Mouse (Mus musculus) limb, embryonic 14.5 days (tissue): ENCODE data around the gene Taok2. TPM values are rescaled to one million over a fixed set of nuclear protein-coding genes. Genes with fewer than 3 reads are reported as not detected.

ENCODE experiments used
- ATAC-seq: fragments of 200-750 bp; cut with Nextera tagmentation; 2 replicates; pipeline ENCODE4 v1.8.0; 2017; ENCODE audit warnings: low read depth, moderate number of reproducible peaks, moderate TSS enrichment; ENCODE audit not compliant: low FRiP score
- DNase-seq: peaks from one replicate; pipeline ENCODE4 v3.0.0-alpha.2; 2015; ENCODE audit warnings: low spot score
- H3K27ac ChIP-seq: fragments of 300-500 bp; sonication (generic); replicated peaks from 2 replicates; pipeline ENCODE4 v1.5.1; 2014; ENCODE audit warnings: low read depth, mild to moderate bottlenecking, low read length, moderate library complexity, mixed read lengths
- H3K27me3 ChIP-seq: fragments of 300-500 bp; sonication (generic); 2 replicates; pipeline ENCODE4 v1.6.1; 2014; ENCODE audit warnings: low read length, mixed read lengths; ENCODE audit not compliant: control insufficient read depth, insufficient read depth
- H3K36me3 ChIP-seq: fragments of 300-500 bp; sonication (generic); 2 replicates; pipeline ENCODE4 v1.6.1; 2014; ENCODE audit warnings: mild to moderate bottlenecking, low read length, moderate library complexity, mixed read lengths; ENCODE audit not compliant: control insufficient read depth, insufficient read depth
- H3K4me1 ChIP-seq: fragments of 300-500 bp; sonication (generic); 2 replicates; pipeline ENCODE4 v1.6.1; 2014; ENCODE audit warnings: antibody characterized with exemption, low read length, mixed read lengths; ENCODE audit not compliant: control insufficient read depth, insufficient read depth
- H3K4me2 ChIP-seq: fragments of 300-500 bp; sonication (generic); replicated peaks from 2 replicates; pipeline ENCODE4 v1.6.1; 2014; ENCODE audit warnings: low read depth, mild to moderate bottlenecking, low read length, moderate library complexity; ENCODE audit not compliant: severe bottlenecking
- H3K4me3 ChIP-seq: fragments of 300-500 bp; sonication (generic); replicated peaks from 2 replicates; pipeline ENCODE4 v1.5.1; 2014; ENCODE audit warnings: low read length
- H3K9ac ChIP-seq: fragments of 300-500 bp; sonication (generic); 2 replicates; pipeline ENCODE4 v1.6.1; 2014; ENCODE audit warnings: mild to moderate bottlenecking, low read depth, low read length, moderate library complexity; ENCODE audit not compliant: severe bottlenecking
- H3K9me3 ChIP-seq: fragments of 300-500 bp; sonication (generic); 2 replicates; pipeline ENCODE4 v1.6.1; 2016; ENCODE audit warnings: low read length; ENCODE audit not compliant: control insufficient read depth
- POLR2A ChIP-seq: fragments of 200-500 bp; IDR thresholded peaks from 2 replicates; pipeline ENCODE4 v1.8.0; 2012; ENCODE audit warnings: inconsistent platforms, mild to moderate bottlenecking, moderate library complexity, borderline replicate concordance; ENCODE audit not compliant: insufficient read depth, insufficient read length; ENCODE audit errors: extremely low read depth
- WGBS: fragments of 180-500 bp; shearing (Covaris S2); extraction: QIAGEN DNeasy Blood & Tissue Kit; methylation state at CpG from one replicate; pipeline ENCODE4 v1.1.7; 2014; 5-methylcytosine and 5-hydroxymethylcytosine counted together
- polyA plus RNA-seq, 2 experiments: library from polyadenylated mRNA; depleted of rRNA in 1 of 2; stranded (reverse) in 1 of 2; unstranded in 1 of 2; fragments of >200 nt; fragmentation: Nextera tagmentation in 1 of 2; extraction: Ambion mirVana in 1 of 2; gene quantifications; 2 replicates each; pipeline versions ENCODE4 v1.2.1 to v1.2.3; 2012 to 2014

The Taok2 gene
- polyA plus RNA-seq, 2 experiments = 28.5 to 106 TPM

GRCm38 (mm10) chr7:126815726-126816222 is 68.7 kb downstream of the Taok2 start:
- no peaks in the 10 kb centered on the region for H3K4me1 ChIP-seq
- no peak for DNase-seq
- H3K4me3 ChIP-seq = no peak overlapping the region
- H3K9ac ChIP-seq = no peak overlapping the region
- no peak overlapping the region for H3K4me2 ChIP-seq
- 64% methylated on average over 8 of the region's 8 CpGs for WGBS
- H3K36me3 ChIP-seq = no peaks in the 10 kb centered on the region
- no peaks in the 10 kb centered on the region for H3K9me3 ChIP-seq
- no peaks in the 10 kb centered on the region for H3K27me3 ChIP-seq
- no peak overlapping the region for H3K27ac ChIP-seq
- ATAC-seq = no peak
- no peak for TF ChIP-seq POLR2A

Other genes with a start within 250 kb of the Taok2 start
Only the 30 nearest of the 31 such genes appear.
- 49.8 and 61.6 TPM in 2 replicates for gene Sgf29, start 235.4 kb downstream of the Taok2 start, polyA plus RNA-seq (2012; rRNA removed)
- 56.0 and 64.2 TPM in 2 replicates for gene Sgf29, start 235.4 kb downstream of the Taok2 start, polyA plus RNA-seq (2014; fragmentation: Nextera tagmentation; extraction: Ambion mirVana)
- gene Sult1a1, start 208.3 kb downstream of the Taok2 start, polyA plus RNA-seq (2012; rRNA removed) = 6.9 and 7.0 TPM in 2 replicates
- gene Sult1a1, start 208.3 kb downstream of the Taok2 start, polyA plus RNA-seq (2014; fragmentation: Nextera tagmentation; extraction: Ambion mirVana) = 10.3 TPM in 2 replicates
- 37.3 and 50.4 TPM in 2 replicates for gene Bola2, start 189.3 kb downstream of the Taok2 start, polyA plus RNA-seq (2012; rRNA removed)
- 121 and 122 TPM in 2 replicates for gene Bola2, start 189.3 kb downstream of the Taok2 start, polyA plus RNA-seq (2014; fragmentation: Nextera tagmentation; extraction: Ambion mirVana)
- gene Slx1b, start 188.9 kb downstream of the Taok2 start, polyA plus RNA-seq (2012; rRNA removed) = 33.2 and 44.0 TPM in 2 replicates
- 8.6 and 9.9 TPM in 2 replicates for gene Slx1b, start 188.9 kb downstream of the Taok2 start, polyA plus RNA-seq (2014; fragmentation: Nextera tagmentation; extraction: Ambion mirVana)
- gene Coro1a, start 176.9 kb downstream of the Taok2 start, polyA plus RNA-seq (2012; rRNA removed) = 33.4 and 45.7 TPM in 2 replicates
- 43.0 and 45.0 TPM in 2 replicates for gene Coro1a, start 176.9 kb downstream of the Taok2 start, polyA plus RNA-seq (2014; fragmentation: Nextera tagmentation; extraction: Ambion mirVana)
- 134 and 151 TPM in 2 replicates for gene Mapk3, start 125.1 kb downstream of the Taok2 start, polyA plus RNA-seq (2012; rRNA removed)
- gene Mapk3, start 125.1 kb downstream of the Taok2 start, polyA plus RNA-seq (2014; fragmentation: Nextera tagmentation; extraction: Ambion mirVana) = 51.0 and 52.4 TPM in 2 replicates
- 13.6 and 15.0 TPM in 2 replicates for gene Gdpd3, start 118.4 kb downstream of the Taok2 start, polyA plus RNA-seq (2012; rRNA removed)
- gene Gdpd3, start 118.4 kb downstream of the Taok2 start, polyA plus RNA-seq (2014; fragmentation: Nextera tagmentation; extraction: Ambion mirVana) = 3.2 and 4.3 TPM in 2 replicates
- gene Ypel3, start 107.7 kb downstream of the Taok2 start, polyA plus RNA-seq (2012; rRNA removed) = 144 and 202 TPM in 2 replicates
- gene Ypel3, start 107.7 kb downstream of the Taok2 start, polyA plus RNA-seq (2014; fragmentation: Nextera tagmentation; extraction: Ambion mirVana) = 131 and 151 TPM in 2 replicates
- gene Tbx6, start 103.2 kb downstream of the Taok2 start, polyA plus RNA-seq (2012; rRNA removed) = 2.0 and 2.7 TPM in 2 replicates
- gene Tbx6, start 103.2 kb downstream of the Taok2 start, polyA plus RNA-seq (2014; fragmentation: Nextera tagmentation; extraction: Ambion mirVana) = 0.29 and 0.41 TPM in 2 replicates
- 238 and 252 TPM in 2 replicates for gene Ppp4c, start 92.2 kb downstream of the Taok2 start, polyA plus RNA-seq (2012; rRNA removed)
- gene Ppp4c, start 92.2 kb downstream of the Taok2 start, polyA plus RNA-seq (2014; fragmentation: Nextera tagmentation; extraction: Ambion mirVana) = 268 and 269 TPM in 2 replicates
- gene Fam57b, start 87.0 kb downstream of the Taok2 start, polyA plus RNA-seq (2012; rRNA removed) = 1.6 and 2.0 TPM in 2 replicates
- 0.21 and 0.44 TPM in 2 replicates for gene Fam57b, start 87.0 kb downstream of the Taok2 start, polyA plus RNA-seq (2014; fragmentation: Nextera tagmentation; extraction: Ambion mirVana)
- gene 4930451I11Rik, start 53.1 kb downstream of the Taok2 start, polyA plus RNA-seq (2012; rRNA removed) = not detected in 2 replicates
- not detected in 2 replicates for gene 4930451I11Rik, start 53.1 kb downstream of the Taok2 start, polyA plus RNA-seq (2014; fragmentation: Nextera tagmentation; extraction: Ambion mirVana)
- 1.3 and 2.8 TPM in 2 replicates for gene Doc2a, start 37.3 kb downstream of the Taok2 start, polyA plus RNA-seq (2012; rRNA removed)
- gene Doc2a, start 37.3 kb downstream of the Taok2 start, polyA plus RNA-seq (2014; fragmentation: Nextera tagmentation; extraction: Ambion mirVana) = 0.76 and 0.92 TPM in 2 replicates
- 55.1 and 120 TPM in 2 replicates for gene Hirip3, start 22.7 kb downstream of the Taok2 start, polyA plus RNA-seq (2012; rRNA removed)
- 15.2 and 16.1 TPM in 2 replicates for gene Hirip3, start 22.7 kb downstream of the Taok2 start, polyA plus RNA-seq (2014; fragmentation: Nextera tagmentation; extraction: Ambion mirVana)
- gene Ino80e, start 22.3 kb downstream of the Taok2 start, polyA plus RNA-seq (2012; rRNA removed) = 84.3 and 89.8 TPM in 2 replicates
- 86.7 TPM in 2 replicates for gene Ino80e, start 22.3 kb downstream of the Taok2 start, polyA plus RNA-seq (2014; fragmentation: Nextera tagmentation; extraction: Ambion mirVana)
- 33.2 and 41.6 TPM in 2 replicates for gene Tmem219, start 38.2 kb upstream of the Taok2 start, polyA plus RNA-seq (2012; rRNA removed)
- 31.0 and 33.8 TPM in 2 replicates for gene Tmem219, start 38.2 kb upstream of the Taok2 start, polyA plus RNA-seq (2014; fragmentation: Nextera tagmentation; extraction: Ambion mirVana)
- gene Kctd13, start 44.2 kb upstream of the Taok2 start, polyA plus RNA-seq (2012; rRNA removed) = 21.4 and 24.4 TPM in 2 replicates
- 14.2 and 16.6 TPM in 2 replicates for gene Kctd13, start 44.2 kb upstream of the Taok2 start, polyA plus RNA-seq (2014; fragmentation: Nextera tagmentation; extraction: Ambion mirVana)
- gene Asphd1, start 64.9 kb upstream of the Taok2 start, polyA plus RNA-seq (2012; rRNA removed) = 0.26 and 1.4 TPM in 2 replicates
- gene Asphd1, start 64.9 kb upstream of the Taok2 start, polyA plus RNA-seq (2014; fragmentation: Nextera tagmentation; extraction: Ambion mirVana) = 0.12 and 0.15 TPM in 2 replicates
- 2.5 and 3.2 TPM in 2 replicates for gene Sez6l2, start 65.9 kb upstream of the Taok2 start, polyA plus RNA-seq (2012; rRNA removed)
- gene Sez6l2, start 65.9 kb upstream of the Taok2 start, polyA plus RNA-seq (2014; fragmentation: Nextera tagmentation; extraction: Ambion mirVana) = 0.90 and 1.6 TPM in 2 replicates
- gene Cdipt, start 91.2 kb upstream of the Taok2 start, polyA plus RNA-seq (2012; rRNA removed) = 123 and 172 TPM in 2 replicates
- 84.8 and 94.0 TPM in 2 replicates for gene Cdipt, start 91.2 kb upstream of the Taok2 start, polyA plus RNA-seq (2014; fragmentation: Nextera tagmentation; extraction: Ambion mirVana)
- 1.5 and 1.9 TPM in 2 replicates for gene Cdiptos, start 91.4 kb upstream of the Taok2 start, polyA plus RNA-seq (2012; rRNA removed)
- 0.83 and 1.2 TPM in 2 replicates for gene Cdiptos, start 91.4 kb upstream of the Taok2 start, polyA plus RNA-seq (2014; fragmentation: Nextera tagmentation; extraction: Ambion mirVana)
- 7.9 and 8.0 TPM in 2 replicates for gene Mvp, start 129.9 kb upstream of the Taok2 start, polyA plus RNA-seq (2012; rRNA removed)
- 7.3 and 7.9 TPM in 2 replicates for gene Mvp, start 129.9 kb upstream of the Taok2 start, polyA plus RNA-seq (2014; fragmentation: Nextera tagmentation; extraction: Ambion mirVana)
- gene Pagr1b, start 131.8 kb upstream of the Taok2 start, polyA plus RNA-seq (2012; rRNA removed) = 3.2 and 4.3 TPM in 2 replicates
- gene Pagr1b, start 131.8 kb upstream of the Taok2 start, polyA plus RNA-seq (2014; fragmentation: Nextera tagmentation; extraction: Ambion mirVana) = 0.61 TPM in 1 of 2 replicates, not detected in the other
- gene Pagr1a, start 132.6 kb upstream of the Taok2 start, polyA plus RNA-seq (2012; rRNA removed) = 27.0 and 31.9 TPM in 2 replicates
- gene Pagr1a, start 132.6 kb upstream of the Taok2 start, polyA plus RNA-seq (2014; fragmentation: Nextera tagmentation; extraction: Ambion mirVana) = 47.6 and 63.6 TPM in 2 replicates
- gene Gm42742, start 136.4 kb upstream of the Taok2 start, polyA plus RNA-seq (2012; rRNA removed) = 111 and 143 TPM in 2 replicates
- 26.8 and 37.7 TPM in 2 replicates for gene Gm42742, start 136.4 kb upstream of the Taok2 start, polyA plus RNA-seq (2014; fragmentation: Nextera tagmentation; extraction: Ambion mirVana)
- gene Prrt2, start 136.5 kb upstream of the Taok2 start, polyA plus RNA-seq (2012; rRNA removed) = 74.6 and 130 TPM in 2 replicates
- 21.2 and 21.3 TPM in 2 replicates for gene Prrt2, start 136.5 kb upstream of the Taok2 start, polyA plus RNA-seq (2014; fragmentation: Nextera tagmentation; extraction: Ambion mirVana)
- 298 and 365 TPM in 2 replicates for gene Maz, start 142.3 kb upstream of the Taok2 start, polyA plus RNA-seq (2012; rRNA removed)
- gene Maz, start 142.3 kb upstream of the Taok2 start, polyA plus RNA-seq (2014; fragmentation: Nextera tagmentation; extraction: Ambion mirVana) = 66.7 and 81.4 TPM in 2 replicates
- 57.4 and 68.4 TPM in 2 replicates for gene Kif22, start 157.8 kb upstream of the Taok2 start, polyA plus RNA-seq (2012; rRNA removed)
- 87.2 and 92.8 TPM in 2 replicates for gene Kif22, start 157.8 kb upstream of the Taok2 start, polyA plus RNA-seq (2014; fragmentation: Nextera tagmentation; extraction: Ambion mirVana)
- 0.45 TPM in 1 of 2 replicates, not detected in the other for gene Zg16, start 202.6 kb upstream of the Taok2 start, polyA plus RNA-seq (2012; rRNA removed)
- not detected in 2 replicates for gene Zg16, start 202.6 kb upstream of the Taok2 start, polyA plus RNA-seq (2014; fragmentation: Nextera tagmentation; extraction: Ambion mirVana)
- gene AI467606, start 206.7 kb upstream of the Taok2 start, polyA plus RNA-seq (2012; rRNA removed) = 5.6 and 7.1 TPM in 2 replicates
- gene AI467606, start 206.7 kb upstream of the Taok2 start, polyA plus RNA-seq (2014; fragmentation: Nextera tagmentation; extraction: Ambion mirVana) = 4.9 and 5.3 TPM in 2 replicates